Mouse (Mus musculus) limb, embryonic 14.5 days (tissue): ENCODE measurements around the gene Tex22. TPM values are rescaled to one million over a fixed set of nuclear protein-coding genes. Genes with fewer than 3 reads are reported as not detected.

ENCODE experiments used
- ATAC-seq: fragments of 200-750 bp; cut with Nextera tagmentation; 2 replicates; pipeline ENCODE4 v1.8.0; 2017; ENCODE audit warnings: low read depth, moderate number of reproducible peaks, moderate TSS enrichment; ENCODE audit not compliant: low FRiP score
- DNase-seq: peaks from one replicate; pipeline ENCODE4 v3.0.0-alpha.2; 2015; ENCODE audit warnings: low spot score
- H3K27ac ChIP-seq: fragments of 300-500 bp; sonication (generic); replicated peaks from 2 replicates; pipeline ENCODE4 v1.5.1; 2014; ENCODE audit warnings: low read depth, mild to moderate bottlenecking, low read length, moderate library complexity, mixed read lengths
- H3K27me3 ChIP-seq: fragments of 300-500 bp; sonication (generic); 2 replicates; pipeline ENCODE4 v1.6.1; 2014; ENCODE audit warnings: low read length, mixed read lengths; ENCODE audit not compliant: control insufficient read depth, insufficient read depth
- H3K36me3 ChIP-seq: fragments of 300-500 bp; sonication (generic); 2 replicates; pipeline ENCODE4 v1.6.1; 2014; ENCODE audit warnings: mild to moderate bottlenecking, low read length, moderate library complexity, mixed read lengths; ENCODE audit not compliant: control insufficient read depth, insufficient read depth
- H3K4me1 ChIP-seq: fragments of 300-500 bp; sonication (generic); 2 replicates; pipeline ENCODE4 v1.6.1; 2014; ENCODE audit warnings: antibody characterized with exemption, low read length, mixed read lengths; ENCODE audit not compliant: control insufficient read depth, insufficient read depth
- H3K4me2 ChIP-seq: fragments of 300-500 bp; sonication (generic); replicated peaks from 2 replicates; pipeline ENCODE4 v1.6.1; 2014; ENCODE audit warnings: low read depth, mild to moderate bottlenecking, low read length, moderate library complexity; ENCODE audit not compliant: severe bottlenecking
- H3K4me3 ChIP-seq: fragments of 300-500 bp; sonication (generic); replicated peaks from 2 replicates; pipeline ENCODE4 v1.5.1; 2014; ENCODE audit warnings: low read length
- H3K9ac ChIP-seq: fragments of 300-500 bp; sonication (generic); 2 replicates; pipeline ENCODE4 v1.6.1; 2014; ENCODE audit warnings: mild to moderate bottlenecking, low read depth, low read length, moderate library complexity; ENCODE audit not compliant: severe bottlenecking
- H3K9me3 ChIP-seq: fragments of 300-500 bp; sonication (generic); 2 replicates; pipeline ENCODE4 v1.6.1; 2016; ENCODE audit warnings: low read length; ENCODE audit not compliant: control insufficient read depth
- POLR2A ChIP-seq: fragments of 200-500 bp; IDR thresholded peaks from 2 replicates; pipeline ENCODE4 v1.8.0; 2012; ENCODE audit warnings: inconsistent platforms, mild to moderate bottlenecking, moderate library complexity, borderline replicate concordance; ENCODE audit not compliant: insufficient read depth, insufficient read length; ENCODE audit errors: extremely low read depth
- WGBS: fragments of 180-500 bp; shearing (Covaris S2); extraction: QIAGEN DNeasy Blood & Tissue Kit; methylation state at CpG from one replicate; pipeline ENCODE4 v1.1.7; 2014; 5-methylcytosine and 5-hydroxymethylcytosine counted together
- polyA plus RNA-seq, 2 experiments: library from polyadenylated mRNA; depleted of rRNA in 1 of 2; stranded (reverse) in 1 of 2; unstranded in 1 of 2; fragments of >200 nt; fragmentation: Nextera tagmentation in 1 of 2; extraction: Ambion mirVana in 1 of 2; gene quantifications; 2 replicates each; pipeline versions ENCODE4 v1.2.1 to v1.2.3; 2012 to 2014

Gene Tex22
- polyA plus RNA-seq, 2 experiments = 0.13 TPM; not detected in 1

DNA sequence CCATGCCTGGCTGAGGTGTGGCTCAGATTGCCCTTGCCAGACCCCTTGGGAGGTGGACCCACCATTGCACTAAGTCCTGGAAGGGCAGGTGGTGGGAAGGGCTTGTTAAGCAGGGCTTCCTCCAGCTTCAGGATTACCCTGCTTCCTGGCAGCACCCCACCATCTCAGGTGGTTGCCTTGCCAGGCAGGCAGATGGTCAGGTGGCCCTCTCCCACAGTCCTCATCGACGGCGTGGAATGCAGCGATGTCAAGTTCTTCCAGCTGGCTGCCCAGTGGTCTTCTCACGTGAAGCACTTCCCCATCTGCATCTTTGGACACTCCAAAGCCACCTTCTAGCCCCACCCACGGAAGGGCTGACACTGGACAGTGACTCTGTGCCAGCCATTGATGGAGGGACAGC is 3.0 kb upstream of the Tex22 start:
- 88% methylated on average over 6 of the region's 6 CpGs for WGBS
- no peak for ATAC-seq
- no peak overlapping the region for H3K27ac ChIP-seq
- peaks cover 45% of the 10 kb centered on the region for H3K36me3 ChIP-seq
- TF ChIP-seq POLR2A = no peak
- H3K4me2 ChIP-seq = no peak overlapping the region
- no peaks in the 10 kb centered on the region for H3K9me3 ChIP-seq
- no peak overlapping the region for H3K9ac ChIP-seq
- H3K4me3 ChIP-seq = no peak overlapping the region
- no peak for DNase-seq
- H3K27me3 ChIP-seq = no peaks in the 10 kb centered on the region
- H3K4me1 ChIP-seq = peaks cover 15% of the 10 kb centered on the region; the same call in 1 of the 2 replicates

DNA sequence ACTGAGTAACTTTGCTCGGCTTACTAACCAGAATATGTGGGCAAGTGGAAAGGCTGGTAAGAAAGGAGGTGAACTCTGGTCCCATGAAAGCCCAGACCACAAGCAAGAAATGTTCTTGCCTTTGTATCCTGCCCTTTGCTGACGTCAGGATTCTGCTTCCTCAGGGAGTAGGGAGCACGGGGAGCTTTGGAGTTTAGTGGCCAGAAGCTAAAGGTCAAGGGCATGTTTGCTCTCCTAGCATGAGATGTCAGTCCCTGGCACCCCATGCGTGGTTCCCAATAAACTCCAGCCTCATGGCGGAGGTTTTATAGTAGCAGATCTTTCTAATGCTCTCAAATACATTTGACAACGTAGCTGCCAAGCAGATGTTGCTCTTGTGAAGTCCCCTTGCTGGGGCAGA is 2.5 kb upstream of the Tex22 start:
- H3K9me3 ChIP-seq = no peaks in the 10 kb centered on the region
- no peaks in the 10 kb centered on the region for H3K27me3 ChIP-seq
- TF ChIP-seq POLR2A = no peak
- no peak overlapping the region for H3K27ac ChIP-seq
- ATAC-seq = no peak
- no peak overlapping the region for H3K4me2 ChIP-seq
- peaks cover 15% of the 10 kb centered on the region; the same call in 1 of the 2 replicates for H3K4me1 ChIP-seq
- peaks cover 40% of the 10 kb centered on the region for H3K36me3 ChIP-seq
- H3K4me3 ChIP-seq = no peak overlapping the region
- no peak overlapping the region for H3K9ac ChIP-seq
- WGBS = 75% methylated on average over 6 of the region's 6 CpGs
- DNase-seq = no peak

DNA sequence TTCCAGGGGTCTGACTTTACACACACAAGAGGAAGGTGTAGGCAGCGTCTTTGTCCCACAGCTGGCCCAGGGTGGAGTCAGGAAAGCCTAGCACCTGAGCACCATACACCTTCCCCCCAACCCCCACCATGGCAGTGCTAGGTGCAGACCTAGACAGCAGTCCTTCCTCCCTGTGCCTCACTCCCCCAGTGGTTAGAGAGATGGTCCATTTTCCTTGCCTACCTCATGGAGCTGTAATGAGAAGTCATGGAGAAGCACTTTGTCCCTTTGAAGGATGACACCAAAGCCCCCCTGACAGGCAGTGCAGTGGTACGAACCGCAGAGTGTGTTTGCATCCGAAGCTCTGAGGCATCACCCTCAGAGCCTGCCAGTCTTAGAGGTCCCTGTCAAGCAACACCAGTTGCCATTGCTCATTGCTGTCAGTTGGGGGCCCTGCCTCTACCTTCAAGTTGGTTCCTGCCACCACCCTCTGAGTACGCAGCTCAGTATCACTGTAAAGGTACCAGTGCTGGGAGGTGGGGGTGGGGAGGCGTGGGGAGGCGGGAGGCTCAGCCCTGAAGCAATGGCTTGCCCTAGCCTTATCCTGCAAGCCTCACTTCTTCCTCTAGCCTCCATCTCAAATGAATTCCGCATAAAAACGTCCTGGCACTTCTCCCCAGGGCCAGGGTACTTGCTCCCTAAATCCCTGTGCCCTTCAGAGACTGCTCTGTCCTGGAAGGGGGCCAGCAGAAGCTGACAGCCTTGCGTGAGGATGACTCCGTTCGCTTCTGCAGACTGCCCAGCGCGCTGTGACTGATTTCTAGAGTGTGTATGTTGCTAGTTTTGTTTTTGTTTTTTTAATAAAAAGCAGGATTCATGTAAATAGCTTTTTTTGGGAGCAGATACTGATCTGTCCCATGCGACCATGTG is 628 bp upstream of the Tex22 start:
- ATAC-seq (peak; percentile 21), DNase-seq (no peak)
- H3K4me3 ChIP-seq = peak overlapping the region; percentile 46
- 15% methylated on average over 15 of the region's 15 CpGs for WGBS
- no peaks in the 10 kb centered on the region for H3K27me3 ChIP-seq
- peaks cover 15% of the 10 kb centered on the region; the same call in 1 of the 2 replicates for H3K4me1 ChIP-seq
- peak overlapping the region; percentile 45 for H3K9ac ChIP-seq
- peak overlapping the region; percentile 89 for H3K4me2 ChIP-seq
- H3K27ac ChIP-seq = peak overlapping the region; percentile 40
- H3K36me3 ChIP-seq = peaks cover 29% of the 10 kb centered on the region
- H3K9me3 ChIP-seq = no peaks in the 10 kb centered on the region
- no peak for TF ChIP-seq POLR2A

DNA sequence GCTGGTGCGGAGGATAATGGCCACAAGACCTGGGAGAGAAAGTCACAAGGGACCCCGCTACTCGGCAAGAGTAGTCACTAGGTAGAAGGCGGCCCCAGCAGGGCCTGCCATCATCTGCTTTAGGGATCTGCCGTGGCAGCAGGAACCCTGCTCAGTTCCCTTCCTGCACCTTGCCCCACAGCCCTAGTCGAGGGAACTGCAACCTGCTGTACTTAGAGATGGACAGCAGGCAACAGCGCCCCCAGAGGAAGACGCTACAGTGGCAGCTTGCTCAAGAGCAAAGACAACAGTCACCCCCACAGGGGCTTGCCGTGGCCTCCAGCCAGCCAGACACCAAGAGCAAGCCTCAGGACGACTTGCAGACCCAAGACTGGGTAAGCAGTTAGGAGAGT is 757 bp downstream of the Tex22 start:
- H3K4me3 ChIP-seq = peak overlapping the region; percentile 46
- H3K4me1 ChIP-seq = peaks cover 15% of the 10 kb centered on the region; the same call in 1 of the 2 replicates
- peak overlapping the region; percentile 89 for H3K4me2 ChIP-seq
- DNase-seq (peak; percentile 85), ATAC-seq (peak; percentile 77)
- no peaks in the 10 kb centered on the region for H3K27me3 ChIP-seq
- 5% methylated on average over 10 of the region's 10 CpGs for WGBS
- H3K27ac ChIP-seq = peak overlapping the region; percentile 79; the same call in 1 of the 2 replicates
- H3K36me3 ChIP-seq = peaks cover 16% of the 10 kb centered on the region
- H3K9me3 ChIP-seq = no peaks in the 10 kb centered on the region
- H3K9ac ChIP-seq = peak overlapping the region; percentile 55; the same call in 1 of the 2 replicates
- 0 out of 2 replicates have a peak, but pooled peaks have one; percentile 47 for TF ChIP-seq POLR2A

DNA sequence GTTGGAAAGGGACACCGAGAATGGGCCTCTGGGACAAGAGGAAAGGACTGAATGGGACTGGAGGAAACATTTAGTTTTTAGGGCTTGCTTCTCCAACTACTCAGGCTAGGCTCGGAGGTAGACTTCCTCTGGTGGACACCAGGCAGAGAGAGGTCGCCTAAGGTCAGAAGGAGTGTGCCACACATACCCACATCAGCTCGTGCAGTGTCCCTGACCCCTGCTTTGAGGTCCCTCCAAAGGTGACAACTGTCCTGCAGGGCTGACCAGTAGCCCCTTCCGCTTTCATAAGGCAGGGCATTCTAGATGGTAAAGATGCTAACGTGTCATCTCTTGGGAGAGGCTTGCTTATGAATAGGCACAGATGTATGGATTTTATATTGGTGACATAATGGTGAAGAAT is 1.2 kb downstream of the Tex22 start:
- Histone ChIP-seq H3K36me3 (peaks cover 11% of the 10 kb centered on the region), H3K4me2 (peak overlapping the region; percentile 89), H3K9ac (0 out of 2 replicates have a peak overlapping the region, but pooled peaks have one; percentile 55), H3K27ac (no peak overlapping the region), H3K27me3 (no peaks in the 10 kb centered on the region), H3K4me1 (peaks cover 15% of the 10 kb centered on the region; the same call in 1 of the 2 replicates), H3K4me3 (no peak overlapping the region), H3K9me3 (no peaks in the 10 kb centered on the region)
- WGBS = 65% methylated on average over 6 of the region's 6 CpGs
- no peak for TF ChIP-seq POLR2A
- DNase-seq (no peak), ATAC-seq (no peak)
